Mouse (Mus musculus): ENCODE data around the gene Sox15.

Gene Sox15

DNA sequence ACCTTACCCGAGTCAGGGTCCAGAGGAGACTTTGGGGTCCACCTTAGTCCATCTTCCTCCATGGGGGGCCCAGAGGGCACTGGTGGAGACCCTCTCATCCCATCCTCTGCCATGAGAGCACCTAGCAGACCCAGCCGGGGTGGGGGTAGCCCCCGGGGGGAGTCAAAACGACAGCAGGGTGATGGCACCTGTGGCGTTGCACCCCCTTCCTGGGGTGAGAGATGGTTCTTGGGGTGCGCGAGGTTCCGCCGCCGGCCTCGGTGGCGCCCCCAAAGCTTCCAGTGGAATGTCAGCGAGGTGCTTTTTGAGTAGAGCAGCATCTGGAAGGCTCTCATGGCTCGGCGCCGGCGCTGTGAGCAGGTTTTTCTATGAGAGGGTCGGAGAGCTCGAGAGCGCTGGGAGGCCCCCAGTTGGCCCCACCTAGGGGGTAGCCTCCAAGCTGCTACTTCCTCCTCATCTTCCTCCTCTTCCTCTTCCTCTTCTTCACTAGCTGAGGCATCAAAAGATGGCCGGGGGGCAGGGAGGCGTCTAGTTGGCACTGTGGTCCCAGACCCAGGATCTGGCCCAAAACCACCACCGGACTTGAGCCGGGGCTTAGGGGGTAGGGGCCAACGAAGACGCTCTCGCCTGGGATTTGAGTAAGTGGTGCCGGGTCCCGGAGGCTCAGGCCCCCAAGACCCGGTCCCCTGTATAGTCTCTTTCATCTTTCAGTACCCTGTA lies 25.2 kb downstream of the Sox15 start:
- DNase-seq (ENCODE audit: low spot score), result no peak

DNA sequence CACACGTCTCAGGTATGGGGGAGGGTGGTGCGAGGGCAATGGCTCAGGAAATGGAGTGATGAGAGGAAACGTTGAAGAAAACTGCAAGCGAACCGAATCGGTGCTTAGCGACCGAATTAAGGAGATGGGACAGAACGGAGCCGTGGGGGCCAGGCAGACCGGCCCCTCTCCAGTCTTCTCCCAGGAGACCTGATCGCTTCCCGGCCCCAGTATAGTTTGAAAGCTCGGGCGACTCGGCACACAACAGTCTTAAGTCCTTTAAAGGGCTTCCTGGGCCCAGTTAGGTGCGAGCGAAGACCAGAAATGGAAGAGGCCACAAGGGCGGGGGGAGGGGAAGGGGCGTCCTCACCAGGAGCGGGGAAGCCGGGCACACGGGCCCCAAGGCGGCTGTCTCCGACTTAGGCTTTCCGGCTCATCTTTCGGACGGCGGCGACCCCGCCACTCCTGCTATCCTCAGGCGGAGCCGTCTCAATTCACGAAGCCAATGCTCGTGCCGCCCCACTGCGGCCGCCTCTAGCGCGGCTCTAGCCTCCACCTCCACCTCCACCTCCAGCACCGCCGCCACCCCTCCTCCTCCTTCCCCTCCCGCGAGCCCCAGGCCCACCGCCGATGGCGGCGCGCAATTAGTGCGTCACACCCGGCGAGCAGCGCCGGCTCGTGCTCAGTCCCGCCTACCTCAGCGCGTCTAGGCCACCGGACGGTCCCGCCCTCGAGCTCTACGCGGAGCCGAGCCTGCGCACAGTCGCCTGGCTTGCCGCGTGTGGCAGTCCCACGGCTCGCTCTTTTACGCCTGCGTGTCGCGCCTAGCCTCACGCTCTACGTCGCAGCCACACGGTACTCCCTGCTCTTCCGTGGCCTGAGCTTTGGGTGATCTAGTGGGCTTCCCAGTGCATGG lies 26.4 kb downstream of the Sox15 start, which contains the start of gene Senp3:
TSS of gene Senp3 (minus strand) at position 771 of the 895 bp plus-strand sequence.
- peak; percentile 92 for DNase-seq (ENCODE audit: low spot score)

GRCm38 (mm10) chr11:69682209-69682839 lies 27.2 kb downstream of the Sox15 start:
- no peak for DNase-seq (ENCODE audit: low spot score)

- peak; percentile 94 for DNase-seq (ENCODE audit: low spot score)
Observed at GRCm38 (mm10) chr11:69682840-69683533, 27.9 kb downstream of the Sox15 start.

- no peak for DNase-seq (ENCODE audit: low spot score)
Observed at GRCm38 (mm10) chr11:69683576-69683975, 28.5 kb downstream of the Sox15 start.

DNA sequence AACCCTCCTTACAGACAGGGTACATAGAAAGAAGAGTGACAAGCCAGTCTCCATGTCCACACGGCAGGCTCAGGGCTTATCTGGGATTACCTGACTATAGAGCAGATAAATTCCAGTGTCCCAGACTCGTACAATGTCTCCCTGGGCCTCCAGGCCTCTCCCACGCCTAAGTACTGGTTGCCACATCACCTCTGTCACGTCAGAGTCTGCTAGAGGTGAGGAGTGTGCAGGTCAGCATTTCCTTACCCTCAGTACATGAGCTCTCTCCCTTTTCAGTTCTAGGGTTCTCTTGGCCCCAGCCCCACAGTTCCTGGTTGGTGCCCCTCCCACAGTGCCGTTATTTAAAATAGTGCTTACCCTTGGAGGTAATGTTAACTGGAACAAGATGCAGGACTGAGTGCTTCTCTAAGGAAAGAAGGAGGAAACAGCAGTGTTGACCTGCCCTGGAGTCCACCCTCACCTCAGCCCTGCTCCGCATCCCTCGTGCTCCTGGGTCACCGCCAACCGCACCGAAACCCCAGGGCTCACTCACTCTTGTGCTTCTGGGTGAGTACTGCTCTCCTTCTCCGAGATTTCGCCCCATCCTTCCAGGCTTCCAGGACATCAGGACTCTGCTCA lies 29.1 kb downstream of the Sox15 start:
- DNase-seq (ENCODE audit: low spot score), result no peak

DNA sequence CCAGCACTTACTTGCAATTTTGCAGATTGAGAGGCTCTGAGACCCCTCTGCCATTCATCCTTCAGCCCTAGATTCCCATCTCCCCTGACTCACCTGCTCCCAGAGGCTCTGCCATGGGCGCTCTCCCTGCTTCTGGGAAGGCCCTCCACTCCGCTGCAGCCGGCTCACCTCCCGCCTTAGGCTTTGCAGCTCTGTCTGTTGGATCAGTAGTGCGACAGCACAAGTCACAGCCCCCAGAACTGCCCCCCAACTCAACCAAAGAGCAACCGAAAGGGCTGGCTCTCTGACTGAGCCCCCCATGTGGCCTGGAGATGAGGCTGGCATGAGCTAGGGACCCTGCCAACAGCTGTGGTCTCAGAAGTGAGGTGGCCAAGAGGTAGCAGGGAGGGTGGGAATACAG lies 29.8 kb downstream of the Sox15 start:
- DNase-seq (ENCODE audit: low spot score), result no peak

DNA sequence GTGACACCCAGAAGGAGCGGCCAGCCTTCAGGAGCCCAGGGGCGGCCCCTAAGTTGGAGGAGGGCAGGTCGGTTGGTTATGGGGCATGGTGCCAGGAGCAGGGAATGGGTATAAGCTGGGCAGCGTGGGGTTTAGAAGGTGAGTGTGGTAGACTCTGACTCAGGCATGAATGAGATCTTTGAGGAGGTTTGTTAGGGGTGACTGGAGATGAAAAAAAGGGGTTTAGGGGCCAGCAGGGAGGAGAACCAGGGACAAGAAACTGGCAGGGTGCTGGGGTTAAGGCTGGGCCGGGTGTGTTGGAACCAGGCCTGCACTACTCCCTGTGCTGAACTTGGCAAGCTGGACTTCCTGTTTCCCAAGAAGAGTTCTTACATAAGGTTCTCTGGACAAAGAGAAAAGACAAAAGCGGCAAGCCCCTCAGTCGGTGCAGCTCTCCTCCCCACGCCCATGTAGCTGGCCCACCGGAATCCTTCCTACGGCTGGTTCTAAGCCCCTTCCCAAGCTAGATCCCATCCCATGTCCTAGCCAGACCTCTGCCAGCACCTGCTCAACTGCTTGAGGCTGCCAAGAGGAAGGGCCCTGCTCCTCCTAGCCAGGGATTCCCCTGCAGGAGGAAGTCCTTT lies 30.5 kb downstream of the Sox15 start, which contains the start of gene Tnfsf13:
TSS of gene Tnfsf13 (minus strand) at position 259 of the 623 bp plus-strand sequence.
- DNase-seq (ENCODE audit: low spot score), result peak; percentile 75

GRCm38 (mm10) chr11:69686377-69686776 lies 31.3 kb downstream of the Sox15 start:
- DNase-seq (ENCODE audit: low spot score), result peak; percentile 91

- DNase-seq (ENCODE audit: low spot score), result no peak
Observed at GRCm38 (mm10) chr11:69687061-69687460, 31.9 kb downstream of the Sox15 start.

GRCm38 (mm10) chr11:69689891-69690290 lies 34.8 kb downstream of the Sox15 start:
- no peak for DNase-seq (ENCODE audit: low spot score)

DNA sequence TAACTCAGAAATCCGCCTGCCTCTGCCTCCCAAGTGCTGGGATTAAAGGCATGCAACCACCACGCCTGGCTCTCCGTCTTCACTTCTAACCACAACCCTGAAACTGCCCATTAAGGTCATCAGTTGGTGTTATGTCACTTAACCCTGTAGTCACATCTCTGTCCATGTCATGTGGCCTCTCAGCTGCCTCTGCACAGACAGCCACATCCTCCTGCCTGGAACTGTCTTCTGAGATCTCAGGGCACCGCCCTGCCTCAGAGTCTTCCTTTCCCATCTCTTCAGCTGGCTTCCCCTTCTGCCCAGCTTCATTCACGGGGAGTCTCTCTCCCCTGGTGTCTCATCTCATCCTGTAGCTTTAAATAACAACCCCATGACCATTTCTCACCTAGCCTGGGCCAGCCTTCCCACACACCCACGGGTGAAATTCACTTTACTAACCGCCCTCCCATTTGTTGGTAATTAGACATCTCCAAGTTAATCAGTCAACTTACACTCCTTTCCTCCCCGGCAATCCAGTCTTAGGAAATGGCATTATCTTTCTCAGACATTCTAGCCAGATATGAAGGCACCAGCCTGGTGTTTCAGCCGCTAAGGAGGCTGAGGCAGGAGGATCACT lies 37.2 kb downstream of the Sox15 start:
- no peak for DNase-seq (ENCODE audit: low spot score)

- DNase-seq (ENCODE audit: low spot score), result no peak
Observed at GRCm38 (mm10) chr11:69692863-69693262, 37.7 kb downstream of the Sox15 start.

- DNase-seq (ENCODE audit: low spot score), result no peak
Observed at GRCm38 (mm10) chr11:69693421-69693965, 38.4 kb downstream of the Sox15 start.

GRCm38 (mm10) chr11:69695046-69695360 lies 39.9 kb downstream of the Sox15 start:
- no peak for DNase-seq (ENCODE audit: low spot score)

DNA sequence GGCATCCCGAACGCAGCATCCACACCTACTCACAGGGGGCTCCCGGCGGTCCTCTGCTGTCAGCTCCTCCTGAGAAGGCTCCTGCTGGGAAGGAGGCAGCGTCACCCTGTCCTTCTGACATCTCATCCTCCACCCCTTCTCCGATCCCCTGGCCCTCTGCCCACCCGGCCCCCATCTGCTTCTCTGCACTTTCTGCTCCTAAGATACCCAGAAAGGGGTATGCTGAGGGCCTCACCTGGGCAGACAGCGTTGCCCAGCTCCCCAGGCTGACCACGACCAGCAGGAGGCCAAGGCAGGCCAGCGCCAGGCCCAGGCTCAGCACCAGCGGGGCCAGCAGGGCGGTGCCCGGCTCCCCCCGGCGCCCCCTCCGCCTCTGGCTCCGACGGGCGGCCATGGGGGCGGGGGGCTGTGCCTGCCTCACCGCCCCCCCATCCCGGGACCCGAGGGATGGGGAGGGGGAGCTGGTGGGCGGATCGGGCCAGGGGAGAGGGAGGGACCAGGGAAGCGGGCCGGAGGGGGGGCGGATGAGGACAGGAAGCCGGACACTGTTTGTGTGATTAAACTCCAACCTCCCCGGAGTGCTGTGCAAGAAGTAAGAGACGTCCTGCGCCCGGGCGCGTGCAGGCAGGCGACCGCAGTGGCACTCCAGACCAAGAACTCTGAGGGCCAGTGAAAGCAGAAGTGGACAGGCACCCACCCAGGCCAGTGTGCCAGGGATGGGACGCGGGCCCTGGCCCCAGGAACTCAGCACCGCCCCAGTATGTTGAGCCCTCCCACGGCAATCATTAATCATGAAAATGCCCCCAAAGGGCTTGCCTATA lies 40.5 kb downstream of the Sox15 start, which contains the start of the genes Tnfsf12 and Tnfsfm13:
TSS of gene Tnfsf12 (minus strand) at position 489 of the 821 bp plus-strand sequence.
TSS of gene Tnfsfm13 (minus strand) at position 738 of the 821 bp plus-strand sequence.
- peak; percentile 69 for DNase-seq (ENCODE audit: low spot score)

GRCm38 (mm10) chr11:69697396-69697795 lies 42.3 kb downstream of the Sox15 start:
- no peak for DNase-seq (ENCODE audit: low spot score)

GRCm38 (mm10) chr11:69698574-69698973 lies 43.5 kb downstream of the Sox15 start:
- no peak for DNase-seq (ENCODE audit: low spot score)

DNA sequence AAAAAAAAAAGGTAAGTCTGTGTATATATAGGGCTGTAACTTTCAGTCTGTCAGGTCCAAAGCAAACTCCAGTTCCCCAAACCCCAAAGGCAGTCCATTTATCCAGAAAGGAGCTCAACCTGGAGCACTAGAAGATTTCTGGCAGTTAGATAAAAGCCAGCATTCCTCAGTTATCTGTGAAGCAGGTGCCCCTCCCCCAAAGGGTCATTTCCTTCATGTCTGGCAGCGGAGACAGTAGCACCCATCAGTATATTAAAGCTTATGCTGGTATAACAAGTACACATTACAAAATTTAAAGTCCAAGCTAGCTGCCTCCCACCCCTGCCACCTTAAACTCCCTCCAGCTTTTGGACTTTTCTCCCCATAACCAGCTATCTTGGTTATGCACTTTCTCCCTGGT lies 44.5 kb downstream of the Sox15 start:
- no peak for DNase-seq (ENCODE audit: low spot score)

Measured in ovary, postnatal 14 days (tissue).